Mouse (Mus musculus) heart, embryonic 16.5 days (tissue): ENCODE measurements around the gene Ranbp17. TPM values are rescaled to one million over a fixed set of nuclear protein-coding genes. Genes with fewer than 3 reads are reported as not detected.

ENCODE experiments used
- ATAC-seq: fragments of 200-750 bp; cut with Nextera tagmentation; replicated peaks from 2 replicates; pipeline ENCODE4 v1.8.0; 2017; ENCODE audit warnings: moderate number of reproducible peaks; ENCODE audit not compliant: insufficient read depth, low FRiP score; ENCODE audit errors: extremely low read depth
- H3K27ac ChIP-seq: fragments of 300-500 bp; sonication (generic); 2 replicates; pipeline ENCODE4 v1.5.1; 2014; ENCODE audit warnings: mild to moderate bottlenecking, low read length, control low read depth, moderate library complexity
- H3K27me3 ChIP-seq: fragments of 300-500 bp; sonication (generic); 2 replicates; pipeline ENCODE4 v1.6.1; 2014; ENCODE audit warnings: low read length, mixed read lengths; ENCODE audit not compliant: control insufficient read depth, insufficient read depth
- H3K36me3 ChIP-seq: fragments of 300-500 bp; sonication (generic); 2 replicates; pipeline ENCODE4 v1.6.1; 2014; ENCODE audit not compliant: control insufficient read depth, insufficient read depth
- H3K4me1 ChIP-seq: fragments of 300-500 bp; sonication (generic); 2 replicates; pipeline ENCODE4 v1.6.1; 2014; ENCODE audit warnings: low read length, mixed read lengths; ENCODE audit not compliant: control insufficient read depth, insufficient read depth
- H3K4me2 ChIP-seq: fragments of 300-500 bp; sonication (generic); 2 replicates; pipeline ENCODE4 v1.6.1; 2014; ENCODE audit warnings: low read depth, mild to moderate bottlenecking, control low read depth, low read length
- H3K4me3 ChIP-seq: fragments of 300-500 bp; sonication (generic); 2 replicates; pipeline ENCODE4 v1.5.1; 2014; ENCODE audit warnings: mild to moderate bottlenecking, control low read depth, low read length
- H3K9ac ChIP-seq: fragments of 300-500 bp; sonication (generic); 2 replicates; pipeline ENCODE4 v1.6.1; 2014; ENCODE audit warnings: low read length, control low read depth
- H3K9me3 ChIP-seq: fragments of 300-500 bp; sonication (generic); replicated peaks from 2 replicates; pipeline ENCODE4 v1.6.1; 2016; ENCODE audit warnings: low read length; ENCODE audit not compliant: control insufficient read depth
- WGBS: fragments of 180-500 bp; shearing (Covaris S2); extraction: QIAGEN DNeasy Blood & Tissue Kit; methylation state at CpG from one replicate; pipeline ENCODE4 v1.1.7; 2014; 5-methylcytosine and 5-hydroxymethylcytosine counted together
- polyA plus RNA-seq: library from polyadenylated mRNA; unstranded; fragments of >200 nt; fragmentation: Nextera tagmentation; extraction: Ambion mirVana; gene quantifications from 2 replicates; pipeline ENCODE4 v1.2.1, GENCODE M21; 2015

Ranbp17 gene
- polyA plus RNA-seq, 1 experiment from 2014 or later = 3.1 TPM

GRCm38 (mm10) chr11:33300859-33301258, 212.7 kb downstream of the Ranbp17 start:
- Histone ChIP-seq H3K36me3 (no peaks in the 10 kb centered on the region), H3K4me2 (no peak overlapping the region), H3K9ac (no peak overlapping the region), H3K4me1 (no peaks in the 10 kb centered on the region), H3K4me3 (no peak overlapping the region), H3K27me3 (no peaks in the 10 kb centered on the region), H3K27ac (no peak overlapping the region), H3K9me3 (no peaks in the 10 kb centered on the region)
- no peak for ATAC-seq
- 73% methylated on average over 8 of the region's 8 CpGs for WGBS

GRCm38 (mm10) chr11:33299371-33299770, 214.2 kb downstream of the Ranbp17 start:
- Histone ChIP-seq H3K4me1 (no peaks in the 10 kb centered on the region), H3K27ac (no peak overlapping the region), H3K36me3 (no peaks in the 10 kb centered on the region), H3K9me3 (no peaks in the 10 kb centered on the region), H3K4me3 (no peak overlapping the region), H3K9ac (no peak overlapping the region), H3K27me3 (no peaks in the 10 kb centered on the region), H3K4me2 (no peak overlapping the region)
- 72% methylated on average over 11 of the region's 11 CpGs for WGBS
- no peak for ATAC-seq

- Histone ChIP-seq H3K27me3 (no peaks in the 10 kb centered on the region), H3K9ac (no peak overlapping the region), H3K4me2 (no peak overlapping the region), H3K4me3 (no peak overlapping the region), H3K9me3 (no peaks in the 10 kb centered on the region), H3K27ac (no peak overlapping the region), H3K36me3 (no peaks in the 10 kb centered on the region), H3K4me1 (no peaks in the 10 kb centered on the region)
- ATAC-seq = no peak
- whole genome bisulfite sequencing = 84% methylated on average over 8 of the region's 8 CpGs
Observed at GRCm38 (mm10) chr11:33297121-33297520, 216.4 kb downstream of the Ranbp17 start.

GRCm38 (mm10) chr11:33295422-33295821, 218.1 kb downstream of the Ranbp17 start:
- WGBS = 50% methylated on average over 3 of the region's 3 CpGs

GRCm38 (mm10) chr11:33294063-33294462, 219.5 kb downstream of the Ranbp17 start:
- no peaks in the 10 kb centered on the region for H3K9me3 ChIP-seq
- no peak for ATAC-seq
- no peaks in the 10 kb centered on the region for H3K4me1 ChIP-seq
- H3K4me3 ChIP-seq = no peak overlapping the region
- no peaks in the 10 kb centered on the region for H3K27me3 ChIP-seq
- no peak overlapping the region for H3K4me2 ChIP-seq
- no peak overlapping the region for H3K27ac ChIP-seq
- H3K9ac ChIP-seq = no peak overlapping the region
- no peaks in the 10 kb centered on the region for H3K36me3 ChIP-seq
- 63% methylated on average over 6 of the region's 6 CpGs for WGBS

More at GRCm38 (mm10) chr11:33295422-33295821, 218.1 kb downstream of the Ranbp17 start:
- H3K27ac ChIP-seq = no peak overlapping the region
- H3K4me2 ChIP-seq = no peak overlapping the region
- no peak overlapping the region for H3K4me3 ChIP-seq
- H3K36me3 ChIP-seq = no peaks in the 10 kb centered on the region
- H3K4me1 ChIP-seq = no peaks in the 10 kb centered on the region
- ATAC-seq = no peak
- H3K9me3 ChIP-seq = no peaks in the 10 kb centered on the region
- no peak overlapping the region for H3K9ac ChIP-seq
- H3K27me3 ChIP-seq = no peaks in the 10 kb centered on the region

GRCm38 (mm10) chr11:33278571-33278970, 235.0 kb downstream of the Ranbp17 start:
- 84% methylated on average over 2 of the region's 2 CpGs for WGBS
- ATAC-seq = no peak
- Histone ChIP-seq H3K27ac (no peak overlapping the region), H3K4me2 (no peak overlapping the region), H3K4me1 (no peaks in the 10 kb centered on the region), H3K4me3 (no peak overlapping the region), H3K9me3 (no peaks in the 10 kb centered on the region), H3K27me3 (no peaks in the 10 kb centered on the region), H3K9ac (no peak overlapping the region), H3K36me3 (no peaks in the 10 kb centered on the region)

GRCm38 (mm10) chr11:33276637-33277036, 236.9 kb downstream of the Ranbp17 start, which contains the start of gene Gm12117:
TSS of gene Gm12117 (minus strand) at chr11:33276737.
- 97% methylated on average over 3 of the region's 3 CpGs for WGBS
- Histone ChIP-seq H3K4me2 (no peak within 1 kb of the TSS), H3K4me1 (no peaks in the 10 kb centered on the region), H3K9me3 (no peaks in the 10 kb centered on the region), H3K27ac (no peak within 1 kb of the TSS), H3K27me3 (no peaks in the 10 kb centered on the region), H3K4me3 (no peak within 1 kb of the TSS), H3K9ac (no peak within 1 kb of the TSS), H3K36me3 (no peaks in the 10 kb centered on the region)
- no peak for ATAC-seq

- Histone ChIP-seq H3K27me3 (no peaks in the 10 kb centered on the region), H3K4me2 (no peak overlapping the region), H3K4me3 (no peak overlapping the region), H3K27ac (no peak overlapping the region), H3K36me3 (no peaks in the 10 kb centered on the region), H3K9ac (no peak overlapping the region), H3K9me3 (no peaks in the 10 kb centered on the region), H3K4me1 (no peaks in the 10 kb centered on the region)
- 77% methylated on average over 3 of the region's 3 CpGs for WGBS
- ATAC-seq = no peak
Observed at GRCm38 (mm10) chr11:33274816-33275215, 238.7 kb downstream of the Ranbp17 start.

- H3K9me3 ChIP-seq = no peaks in the 10 kb centered on the region
- no peak overlapping the region for H3K27ac ChIP-seq
- H3K36me3 ChIP-seq = no peaks in the 10 kb centered on the region
- no peak for ATAC-seq
- 63% methylated on average over 1 of the region's 1 CpGs for WGBS
- H3K4me1 ChIP-seq = no peaks in the 10 kb centered on the region
- H3K4me3 ChIP-seq = no peak overlapping the region
- no peaks in the 10 kb centered on the region for H3K27me3 ChIP-seq
- H3K4me2 ChIP-seq = no peak overlapping the region
- no peak overlapping the region for H3K9ac ChIP-seq
Observed at GRCm38 (mm10) chr11:33274294-33274693, 239.3 kb downstream of the Ranbp17 start.

GRCm38 (mm10) chr11:33240295-33240694, 273.3 kb downstream of the Ranbp17 start:
- H3K27me3 ChIP-seq = no peaks in the 10 kb centered on the region
- H3K9me3 ChIP-seq = no peaks in the 10 kb centered on the region
- WGBS = 88% methylated on average over 3 of the region's 3 CpGs
- ATAC-seq = no peak
- no peak overlapping the region for H3K4me3 ChIP-seq
- no peaks in the 10 kb centered on the region for H3K4me1 ChIP-seq
- H3K9ac ChIP-seq = no peak overlapping the region
- no peaks in the 10 kb centered on the region for H3K36me3 ChIP-seq
- H3K4me2 ChIP-seq = no peak overlapping the region
- H3K27ac ChIP-seq = no peak overlapping the region
